Mouse (Mus musculus): ENCODE results near the gene Xxylt1.

Xxylt1 gene

GRCm38 (mm10) chr16:30962515-30962914, 118.7 kb downstream of the Xxylt1 start:
- no peak for DNase-seq (ENCODE audit: low read depth in 2 of 2, low spot score in 2 of 2)

- DNase-seq (ENCODE audit: low read depth in 2 of 2, low spot score in 2 of 2) = no peak
These were observed 120.1 kb downstream of the Xxylt1 start for GRCm38 (mm10) chr16:30961176-30961575.

- no peak for DNase-seq (ENCODE audit: low read depth in 2 of 2, low spot score in 2 of 2)
These were observed 121.0 kb downstream of the Xxylt1 start for GRCm38 (mm10) chr16:30960266-30960665.

- DNase-seq (ENCODE audit: low read depth in 2 of 2, low spot score in 2 of 2) = no peak
These were observed 121.5 kb downstream of the Xxylt1 start for GRCm38 (mm10) chr16:30959692-30960091.

- no peak for DNase-seq (ENCODE audit: low read depth in 2 of 2, low spot score in 2 of 2)
These were observed 125.1 kb downstream of the Xxylt1 start for GRCm38 (mm10) chr16:30956141-30956540.

- DNase-seq (ENCODE audit: low read depth in 2 of 2, low spot score in 2 of 2) = no peak
These were observed 132.6 kb downstream of the Xxylt1 start for GRCm38 (mm10) chr16:30948636-30949035.

- DNase-seq (ENCODE audit: low read depth in 2 of 2, low spot score in 2 of 2) = no peak
These were observed 133.0 kb downstream of the Xxylt1 start for GRCm38 (mm10) chr16:30948216-30948615.

- DNase-seq (ENCODE audit: low read depth in 2 of 2, low spot score in 2 of 2) = no peak
These were observed 136.3 kb downstream of the Xxylt1 start for GRCm38 (mm10) chr16:30944886-30945285.

- DNase-seq (ENCODE audit: low read depth in 2 of 2, low spot score in 2 of 2) = no peak
These were observed 137.3 kb downstream of the Xxylt1 start for GRCm38 (mm10) chr16:30943919-30944318.

- DNase-seq (ENCODE audit: low read depth in 2 of 2, low spot score in 2 of 2) = no peak
These were observed 140.5 kb downstream of the Xxylt1 start for GRCm38 (mm10) chr16:30940699-30941098.

- DNase-seq (ENCODE audit: low read depth in 2 of 2, low spot score in 2 of 2) = no peak
These were observed 141.3 kb downstream of the Xxylt1 start for GRCm38 (mm10) chr16:30939903-30940302.

GRCm38 (mm10) chr16:30939210-30939609, 142.0 kb downstream of the Xxylt1 start:
- DNase-seq (ENCODE audit: low read depth in 2 of 2, low spot score in 2 of 2) = no peak

GRCm38 (mm10) chr16:30938664-30939063, 142.6 kb downstream of the Xxylt1 start:
- no peak for DNase-seq (ENCODE audit: low read depth in 2 of 2, low spot score in 2 of 2)

GRCm38 (mm10) chr16:30937665-30938064, 143.6 kb downstream of the Xxylt1 start:
- no peak for DNase-seq (ENCODE audit: low read depth in 2 of 2, low spot score in 2 of 2)

GRCm38 (mm10) chr16:30936471-30936870, 144.8 kb downstream of the Xxylt1 start:
- DNase-seq (ENCODE audit: low read depth in 2 of 2, low spot score in 2 of 2) = no peak

- no peak for DNase-seq (ENCODE audit: low read depth in 2 of 2, low spot score in 2 of 2)
These were observed 145.2 kb downstream of the Xxylt1 start for GRCm38 (mm10) chr16:30936012-30936461.

GRCm38 (mm10) chr16:30934967-30935690, 146.1 kb downstream of the Xxylt1 start:
- DNase-seq (ENCODE audit: low read depth in 2 of 2, low spot score in 2 of 2) = no peak

GRCm38 (mm10) chr16:30934205-30934780, 146.9 kb downstream of the Xxylt1 start:
- DNase-seq (ENCODE audit: low read depth in 2 of 2, low spot score in 2 of 2) = no peak

GRCm38 (mm10) chr16:30933366-30933765, 147.9 kb downstream of the Xxylt1 start:
- no peak for DNase-seq (ENCODE audit: low read depth in 2 of 2, low spot score in 2 of 2)

- no peak for DNase-seq (ENCODE audit: low read depth in 2 of 2, low spot score in 2 of 2)
These were observed 148.4 kb downstream of the Xxylt1 start for GRCm38 (mm10) chr16:30932791-30933190.

- DNase-seq (ENCODE audit: low read depth in 2 of 2, low spot score in 2 of 2) = no peak
These were observed 149.0 kb downstream of the Xxylt1 start for GRCm38 (mm10) chr16:30932196-30932595.

GRCm38 (mm10) chr16:30929165-30929564, 152.1 kb downstream of the Xxylt1 start:
- DNase-seq (ENCODE audit: low read depth in 2 of 2, low spot score in 2 of 2) = no peak

Data from CD8-positive naive resting alpha-beta T cell, adult 2 months (primary cell).